Mouse (Mus musculus): ENCODE results near the gene Cep112. TPM values are rescaled to one million over a fixed set of nuclear protein-coding genes. Genes with fewer than 3 reads are reported as not detected.

Gene Cep112
- polyA plus RNA-seq, 1 experiment from 2014 or later: 12.7 TPM

GRCm38 (mm10) chr11:108606036-108606435, 181.0 kb downstream of the Cep112 start:
- peak overlapping the region; percentile 36; the same call in 1 of the 2 replicates for H3K27ac ChIP-seq (ENCODE audit: low read depth, low read length)
- H3K4me1 ChIP-seq (ENCODE audit: control insufficient read depth, insufficient read depth, low read depth, low read length): peaks cover 3% of the 10 kb centered on the region; the same call in 1 of the 2 replicates
- peak overlapping the region; percentile 23; the same call in 1 of the 2 replicates for H3K4me2 ChIP-seq (ENCODE audit: low read length)
- no peaks in the 10 kb centered on the region for H3K36me3 ChIP-seq (ENCODE audit: control insufficient read depth, insufficient read depth, low read length)
- ATAC-seq: peak; percentile 67; the same call in 1 of the 2 replicates
- peak overlapping the region; percentile 26 for H3K4me3 ChIP-seq (ENCODE audit: low read length)
- WGBS: 72% methylated on average over 11 of the region's 11 CpGs
- H3K27me3 ChIP-seq (replicated peaks; ENCODE audit: control insufficient read depth, insufficient read depth, low read length): no peaks in the 10 kb centered on the region
- H3K9ac ChIP-seq (ENCODE audit: low read depth, low read length): no peak overlapping the region
- H3K9me3 ChIP-seq (ENCODE audit: control insufficient read depth, low read length): no peaks in the 10 kb centered on the region

- Histone ChIP-seq H3K4me1 (ENCODE audit: control insufficient read depth, insufficient read depth, low read depth, low read length) (peaks cover 3% of the 10 kb centered on the region; the same call in 1 of the 2 replicates), H3K4me3 (ENCODE audit: low read length) (peak overlapping the region; percentile 26), H3K9ac (ENCODE audit: low read depth, low read length) (no peak overlapping the region), H3K4me2 (ENCODE audit: low read length) (peak overlapping the region; percentile 21; the same call in 1 of the 2 replicates), H3K36me3 (ENCODE audit: control insufficient read depth, insufficient read depth, low read length) (no peaks in the 10 kb centered on the region), H3K9me3 (ENCODE audit: control insufficient read depth, low read length) (no peaks in the 10 kb centered on the region), H3K27me3 (replicated peaks; ENCODE audit: control insufficient read depth, insufficient read depth, low read length) (no peaks in the 10 kb centered on the region), H3K27ac (ENCODE audit: low read depth, low read length) (no peak overlapping the region)
- no peak for ATAC-seq
These were observed 181.8 kb downstream of the Cep112 start for GRCm38 (mm10) chr11:108606836-108607235.

- no peaks in the 10 kb centered on the region for H3K27me3 ChIP-seq (replicated peaks; ENCODE audit: control insufficient read depth, insufficient read depth, low read length)
- 73% methylated on average over 7 of the region's 7 CpGs for WGBS
- peak overlapping the region; percentile 23; the same call in 1 of the 2 replicates for H3K27ac ChIP-seq (ENCODE audit: low read depth, low read length)
- H3K4me3 ChIP-seq (ENCODE audit: low read length): no peak overlapping the region
- no peaks in the 10 kb centered on the region for H3K9me3 ChIP-seq (ENCODE audit: control insufficient read depth, low read length)
- no peak overlapping the region for H3K9ac ChIP-seq (ENCODE audit: low read depth, low read length)
- H3K36me3 ChIP-seq (ENCODE audit: control insufficient read depth, insufficient read depth, low read length): no peaks in the 10 kb centered on the region
- ATAC-seq: no peak
- peaks cover 5% of the 10 kb centered on the region for H3K4me1 ChIP-seq (ENCODE audit: control insufficient read depth, insufficient read depth, low read depth, low read length)
- no peak overlapping the region for H3K4me2 ChIP-seq (ENCODE audit: low read length)
These were observed 195.8 kb downstream of the Cep112 start for GRCm38 (mm10) chr11:108620628-108621433.

- Histone ChIP-seq H3K4me3 (ENCODE audit: low read length) (no peak overlapping the region), H3K9ac (ENCODE audit: low read depth, low read length) (no peak overlapping the region), H3K4me1 (ENCODE audit: control insufficient read depth, insufficient read depth, low read depth, low read length) (peaks cover 5% of the 10 kb centered on the region), H3K27me3 (replicated peaks; ENCODE audit: control insufficient read depth, insufficient read depth, low read length) (no peaks in the 10 kb centered on the region), H3K9me3 (ENCODE audit: control insufficient read depth, low read length) (no peaks in the 10 kb centered on the region), H3K4me2 (ENCODE audit: low read length) (no peak overlapping the region), H3K27ac (ENCODE audit: low read depth, low read length) (no peak overlapping the region), H3K36me3 (ENCODE audit: control insufficient read depth, insufficient read depth, low read length) (no peaks in the 10 kb centered on the region)
- whole genome bisulfite sequencing: 56% methylated on average over 9 of the region's 9 CpGs
- peak; percentile 42; the same call in 1 of the 2 replicates for ATAC-seq
These were observed 196.5 kb downstream of the Cep112 start for GRCm38 (mm10) chr11:108621434-108621901.

- 84% methylated on average over 5 of the region's 5 CpGs for whole genome bisulfite sequencing
- H3K9ac ChIP-seq (ENCODE audit: low read depth, low read length): no peak overlapping the region
- no peaks in the 10 kb centered on the region for H3K9me3 ChIP-seq (ENCODE audit: control insufficient read depth, low read length)
- H3K27ac ChIP-seq (ENCODE audit: low read depth, low read length): no peak overlapping the region
- H3K4me3 ChIP-seq (ENCODE audit: low read length): no peak overlapping the region
- H3K36me3 ChIP-seq (ENCODE audit: control insufficient read depth, insufficient read depth, low read length): no peaks in the 10 kb centered on the region
- 0 out of 2 replicates have a peak, but pooled peaks cover 2% of the 10 kb centered on the region for H3K4me1 ChIP-seq (ENCODE audit: control insufficient read depth, insufficient read depth, low read depth, low read length)
- no peaks in the 10 kb centered on the region for H3K27me3 ChIP-seq (replicated peaks; ENCODE audit: control insufficient read depth, insufficient read depth, low read length)
- H3K4me2 ChIP-seq (ENCODE audit: low read length): no peak overlapping the region
- ATAC-seq: no peak
These were observed 200.7 kb downstream of the Cep112 start for GRCm38 (mm10) chr11:108625546-108626232.

- no peak for ATAC-seq
- H3K27ac ChIP-seq (ENCODE audit: low read depth, low read length): no peak overlapping the region
- H3K9me3 ChIP-seq (ENCODE audit: control insufficient read depth, low read length): no peaks in the 10 kb centered on the region
- no peak overlapping the region for H3K9ac ChIP-seq (ENCODE audit: low read depth, low read length)
- 90% methylated on average over 2 of the region's 2 CpGs for WGBS
- H3K4me3 ChIP-seq (ENCODE audit: low read length): no peak overlapping the region
- no peaks in the 10 kb centered on the region for H3K36me3 ChIP-seq (ENCODE audit: control insufficient read depth, insufficient read depth, low read length)
- H3K4me2 ChIP-seq (ENCODE audit: low read length): no peak overlapping the region
- no peaks in the 10 kb centered on the region for H3K4me1 ChIP-seq (ENCODE audit: control insufficient read depth, insufficient read depth, low read depth, low read length)
- H3K27me3 ChIP-seq (replicated peaks; ENCODE audit: control insufficient read depth, insufficient read depth, low read length): no peaks in the 10 kb centered on the region
These were observed 212.8 kb downstream of the Cep112 start for GRCm38 (mm10) chr11:108637780-108638179.

GRCm38 (mm10) chr11:108655574-108655973, 230.6 kb downstream of the Cep112 start:
- Histone ChIP-seq H3K36me3 (ENCODE audit: control insufficient read depth, insufficient read depth, low read length) (no peaks in the 10 kb centered on the region), H3K9ac (ENCODE audit: low read depth, low read length) (no peak overlapping the region), H3K4me3 (ENCODE audit: low read length) (no peak overlapping the region), H3K4me2 (ENCODE audit: low read length) (no peak overlapping the region), H3K27me3 (replicated peaks; ENCODE audit: control insufficient read depth, insufficient read depth, low read length) (no peaks in the 10 kb centered on the region), H3K27ac (ENCODE audit: low read depth, low read length) (no peak overlapping the region), H3K4me1 (ENCODE audit: control insufficient read depth, insufficient read depth, low read depth, low read length) (no peaks in the 10 kb centered on the region), H3K9me3 (ENCODE audit: control insufficient read depth, low read length) (no peaks in the 10 kb centered on the region)
- no peak for ATAC-seq
- 79% methylated on average over 2 of the region's 2 CpGs for WGBS

- Histone ChIP-seq H3K4me2 (ENCODE audit: low read length) (no peak overlapping the region), H3K4me1 (ENCODE audit: control insufficient read depth, insufficient read depth, low read depth, low read length) (no peaks in the 10 kb centered on the region), H3K27ac (ENCODE audit: low read depth, low read length) (no peak overlapping the region), H3K27me3 (replicated peaks; ENCODE audit: control insufficient read depth, insufficient read depth, low read length) (no peaks in the 10 kb centered on the region), H3K36me3 (ENCODE audit: control insufficient read depth, insufficient read depth, low read length) (no peaks in the 10 kb centered on the region), H3K9ac (ENCODE audit: low read depth, low read length) (no peak overlapping the region), H3K4me3 (ENCODE audit: low read length) (no peak overlapping the region), H3K9me3 (ENCODE audit: control insufficient read depth, low read length) (no peaks in the 10 kb centered on the region)
- ATAC-seq: no peak
- 98% methylated on average over 3 of the region's 3 CpGs for WGBS
These were observed 257.0 kb downstream of the Cep112 start for GRCm38 (mm10) chr11:108682014-108682413.

- Histone ChIP-seq H3K9me3 (ENCODE audit: control insufficient read depth, low read length) (no peaks in the 10 kb centered on the region), H3K27me3 (replicated peaks; ENCODE audit: control insufficient read depth, insufficient read depth, low read length) (no peaks in the 10 kb centered on the region), H3K4me1 (ENCODE audit: control insufficient read depth, insufficient read depth, low read depth, low read length) (no peaks in the 10 kb centered on the region), H3K9ac (ENCODE audit: low read depth, low read length) (no peak overlapping the region), H3K4me3 (ENCODE audit: low read length) (no peak overlapping the region), H3K27ac (ENCODE audit: low read depth, low read length) (no peak overlapping the region), H3K36me3 (ENCODE audit: control insufficient read depth, insufficient read depth, low read length) (no peaks in the 10 kb centered on the region), H3K4me2 (ENCODE audit: low read length) (no peak overlapping the region)
- no peak for ATAC-seq
- WGBS: 87% methylated on average over 4 of the region's 4 CpGs
These were observed 271.6 kb downstream of the Cep112 start for GRCm38 (mm10) chr11:108696563-108696962.
